Mouse (Mus musculus) intestine, embryonic 14.5 days (tissue): ENCODE measurements around the gene Il18. TPM values are rescaled to one million over a fixed set of nuclear protein-coding genes. Genes with fewer than 3 reads are reported as not detected.
"Not testable (repeated sequence)": the region's sequence is repeated elsewhere in the genome, so short reads cannot be mapped to it uniquely, and the experiment has no call there.

Source experiments
- ATAC-seq: fragments of 200-750 bp; cut with Nextera tagmentation; replicated peaks from 2 replicates; pipeline ENCODE4 v1.8.0; 2017; ENCODE audit warnings: low read depth, moderate number of reproducible peaks, moderate TSS enrichment, moderate library complexity; ENCODE audit not compliant: low FRiP score, low TSS enrichment
- DNase-seq: peaks from one replicate; pipeline ENCODE4 v3.0.0-alpha.2; 2018; ENCODE audit warnings: low spot score
- H3K27ac ChIP-seq: fragments of 300-500 bp; sonication (generic); 2 replicates; pipeline ENCODE4 v1.5.1; 2014; ENCODE audit warnings: low read depth, mild to moderate bottlenecking, control low read depth
- H3K27me3 ChIP-seq: fragments of 300-500 bp; sonication (generic); replicated peaks from 2 replicates; pipeline ENCODE4 v1.6.1; 2014; ENCODE audit warnings: low read length, control low read depth; ENCODE audit not compliant: control insufficient read depth, insufficient read depth
- H3K36me3 ChIP-seq: fragments of 300-500 bp; sonication (generic); 2 replicates; pipeline ENCODE4 v1.6.1; 2014; ENCODE audit warnings: low read length, control low read depth; ENCODE audit not compliant: control insufficient read depth, insufficient read depth
- H3K4me1 ChIP-seq: fragments of 300-500 bp; sonication (generic); replicated peaks from 2 replicates; pipeline ENCODE4 v1.6.1; 2014; ENCODE audit warnings: low read length, control low read depth, mixed read lengths; ENCODE audit not compliant: control insufficient read depth, insufficient read depth
- H3K4me2 ChIP-seq: fragments of 300-500 bp; sonication (generic); 2 replicates; pipeline ENCODE4 v1.6.1; 2014; ENCODE audit warnings: low read length
- H3K4me3 ChIP-seq: fragments of 300-500 bp; sonication (generic); 2 replicates; pipeline ENCODE4 v1.5.1; 2014; ENCODE audit warnings: low read depth, low read length, control low read depth, mixed read lengths
- H3K9ac ChIP-seq: fragments of 300-500 bp; sonication (generic); 2 replicates; pipeline ENCODE4 v1.6.1; 2014; ENCODE audit warnings: mild to moderate bottlenecking, low read length
- H3K9me3 ChIP-seq: fragments of 300-500 bp; sonication (generic); 2 replicates; pipeline ENCODE4 v1.6.1; 2016; ENCODE audit warnings: low read length, control low read depth; ENCODE audit not compliant: control insufficient read depth
- WGBS: fragments of 180-500 bp; shearing (Covaris S2); extraction: QIAGEN DNeasy Blood & Tissue Kit; methylation state at CpG from one replicate; pipeline ENCODE4 v1.1.7; 2014; 5-methylcytosine and 5-hydroxymethylcytosine counted together
- polyA plus RNA-seq: library from polyadenylated mRNA; unstranded; fragments of >200 nt; fragmentation: Nextera tagmentation; extraction: Ambion mirVana; gene quantifications from 2 replicates; pipeline ENCODE4 v1.2.1, GENCODE M21; 2014

The Il18 gene
- polyA plus RNA-seq, 1 experiment from 2014 or later, result 13.5 TPM

- Histone ChIP-seq H3K27me3 (no peaks in the 10 kb centered on the region), H3K4me2 (peak within 1 kb of the TSS; percentile 79), H3K4me3 (peak within 1 kb of the TSS; percentile 79), H3K27ac (peak within 1 kb of the TSS; percentile 81), H3K9me3 (no peaks in the 10 kb centered on the region), H3K9ac (peak within 1 kb of the TSS; percentile 79), H3K36me3 (peaks cover 54% of the 10 kb centered on the region), H3K4me1 (peaks cover 8% of the 10 kb centered on the region; the same call in 1 of the 2 replicates)
- ATAC-seq, result peak; percentile 94
- WGBS, result under 1% methylated on average over 48 of the region's 48 CpGs
- peak; percentile 92 for DNase-seq
Observed at GRCm38 (mm10) chr9:50603189-50603997, 48.8 kb downstream of the Il18 start, which contains the start of the genes Sdhd and Timm8b. Gene Sdhd, minus strand, starts transcription at chr9:50603812. Gene Timm8b, plus strand, starts transcription at chr9:50603910.

GRCm38 (mm10) chr9:50603998-50604324 is 49.3 kb downstream of the Il18 start:
- no peaks in the 10 kb centered on the region for H3K9me3 ChIP-seq
- DNase-seq (no peak), ATAC-seq (peak; percentile 83)
- H3K9ac ChIP-seq, result peak overlapping the region; percentile 79
- WGBS, result 0% methylated on average over 24 of the region's 24 CpGs
- peaks cover 8% of the 10 kb centered on the region; the same call in 1 of the 2 replicates for H3K4me1 ChIP-seq
- H3K27me3 ChIP-seq, result no peaks in the 10 kb centered on the region
- H3K36me3 ChIP-seq, result peaks cover 54% of the 10 kb centered on the region
- H3K4me2 ChIP-seq, result peak overlapping the region; percentile 79
- peak overlapping the region; percentile 79 for H3K4me3 ChIP-seq
- H3K27ac ChIP-seq, result peak overlapping the region; percentile 81

- peak overlapping the region; percentile 79 for H3K4me2 ChIP-seq
- peak overlapping the region; percentile 79 for H3K4me3 ChIP-seq
- H3K9me3 ChIP-seq, result no peaks in the 10 kb centered on the region
- WGBS, result 3% methylated on average over 6 of the region's 6 CpGs
- DNase-seq (no peak), ATAC-seq (no peak)
- no peaks in the 10 kb centered on the region for H3K27me3 ChIP-seq
- peaks cover 8% of the 10 kb centered on the region; the same call in 1 of the 2 replicates for H3K4me1 ChIP-seq
- H3K36me3 ChIP-seq, result peaks cover 54% of the 10 kb centered on the region
- peak overlapping the region; percentile 81 for H3K27ac ChIP-seq
- peak overlapping the region; percentile 79 for H3K9ac ChIP-seq
Observed at GRCm38 (mm10) chr9:50604338-50604737, 49.7 kb downstream of the Il18 start.

GRCm38 (mm10) chr9:50612115-50612514 is 57.5 kb downstream of the Il18 start:
- H3K36me3 ChIP-seq, result peaks cover 84% of the 10 kb centered on the region
- no peaks in the 10 kb centered on the region for H3K9me3 ChIP-seq

GRCm38 (mm10) chr9:50616161-50616560 is 61.5 kb downstream of the Il18 start:
- 36% methylated on average over 11 of the region's 11 CpGs for WGBS
- Histone ChIP-seq H3K9ac (peak overlapping the region; percentile 89), H3K27me3 (no peaks in the 10 kb centered on the region), H3K9me3 (no peaks in the 10 kb centered on the region), H3K27ac (peak overlapping the region; percentile 96; the same call in 1 of the 2 replicates), H3K4me1 (peaks cover 8% of the 10 kb centered on the region; the same call in 1 of the 2 replicates), H3K4me3 (peak overlapping the region; percentile 99), H3K36me3 (peaks cover 44% of the 10 kb centered on the region), H3K4me2 (peak overlapping the region; percentile 80)
- DNase-seq, result no peak
- ATAC-seq, result no peak

More at GRCm38 (mm10) chr9:50612115-50612514, 57.5 kb downstream of the Il18 start:
- no peak overlapping the region for H3K9ac ChIP-seq
- ATAC-seq (no peak), DNase-seq (no peak)
- H3K4me2 ChIP-seq, result no peak overlapping the region
- WGBS, result 88% methylated on average over 4 of the region's 4 CpGs
- H3K27ac ChIP-seq, result no peak overlapping the region
- no peak overlapping the region for H3K4me3 ChIP-seq
- H3K4me1 ChIP-seq, result peaks cover 8% of the 10 kb centered on the region; the same call in 1 of the 2 replicates
- no peaks in the 10 kb centered on the region for H3K27me3 ChIP-seq

GRCm38 (mm10) chr9:50616766-50617603 is 62.4 kb downstream of the Il18 start, which contains the start of the genes Pih1d2 and Nkapd1:
Gene Pih1d2, plus strand, starts transcription at chr9:50617321.
Gene Nkapd1, minus strand, starts transcription at chr9:50617464.
- Histone ChIP-seq H3K4me1 (peaks cover 8% of the 10 kb centered on the region; the same call in 1 of the 2 replicates), H3K36me3 (peaks cover 38% of the 10 kb centered on the region), H3K27me3 (no peaks in the 10 kb centered on the region), H3K4me2 (peak within 1 kb of the TSS; percentile 80), H3K27ac (peak within 1 kb of the TSS; percentile 96), H3K9ac (peak within 1 kb of the TSS; percentile 89), H3K4me3 (peak within 1 kb of the TSS; percentile 99), H3K9me3 (no peaks in the 10 kb centered on the region)
- DNase-seq, result peak; percentile 98
- under 1% methylated on average over 80 of the region's 81 CpGs for WGBS
- peak; percentile 98 for ATAC-seq

- H3K9ac ChIP-seq, result no peak overlapping the region
- no peaks in the 10 kb centered on the region for H3K27me3 ChIP-seq
- peak overlapping the region; percentile 99 for H3K4me3 ChIP-seq
- H3K4me2 ChIP-seq, result peak overlapping the region; percentile 80
- peaks cover 29% of the 10 kb centered on the region for H3K36me3 ChIP-seq
- peaks cover 8% of the 10 kb centered on the region; the same call in 1 of the 2 replicates for H3K4me1 ChIP-seq
- no peak for DNase-seq
- ATAC-seq, result no peak
- H3K9me3 ChIP-seq, result no peaks in the 10 kb centered on the region
- no peak overlapping the region for H3K27ac ChIP-seq
- WGBS, result 63% methylated on average over 9 of the region's 9 CpGs
Observed at GRCm38 (mm10) chr9:50617794-50618330, 63.2 kb downstream of the Il18 start.

GRCm38 (mm10) chr9:50630903-50631302 is 76.3 kb downstream of the Il18 start:
- not testable (repeated sequence) for DNase-seq, H3K27ac ChIP-seq, H3K9me3 ChIP-seq, ATAC-seq, H3K27me3 ChIP-seq, H3K4me3 ChIP-seq, H3K4me1 ChIP-seq, H3K9ac ChIP-seq, H3K4me2 ChIP-seq
- 93% methylated on average over 6 of the region's 8 CpGs for WGBS
- peaks cover 24% of the 10 kb centered on the region for H3K36me3 ChIP-seq
